Mouse (Mus musculus) limb, embryonic 11.5 days (tissue): ENCODE measurements around the gene Nans. TPM values are rescaled to one million over a fixed set of nuclear protein-coding genes. Genes with fewer than 3 reads are reported as not detected.
A peak's percentile ranks its signal among the peaks of the same experiment; 100 is the strongest.

Experiments
- ATAC-seq: fragments of 200-750 bp; cut with Nextera tagmentation; 2 replicates; pipeline ENCODE4 v1.8.0; 2017; ENCODE audit warnings: low read depth; ENCODE audit not compliant: insufficient number of reproducible peaks, low FRiP score, low TSS enrichment
- DNase-seq: peaks from one replicate; pipeline ENCODE4 v3.0.0-alpha.2; 2015; ENCODE audit warnings: low spot score
- H3K27ac ChIP-seq: fragments of 300-500 bp; sonication (generic); replicated peaks from 2 replicates; pipeline ENCODE4 v1.5.1; 2014; ENCODE audit warnings: low read depth, mild to moderate bottlenecking, low read length
- H3K27me3 ChIP-seq: fragments of 300-500 bp; sonication (generic); 2 replicates; pipeline ENCODE4 v1.6.1; 2014; ENCODE audit warnings: mild to moderate bottlenecking, low read length, mixed read lengths; ENCODE audit not compliant: control insufficient read depth, insufficient read depth
- H3K36me3 ChIP-seq: fragments of 300-500 bp; sonication (generic); 2 replicates; pipeline ENCODE4 v1.6.1; 2014; ENCODE audit warnings: mild to moderate bottlenecking, low read length, moderate library complexity, mixed read lengths; ENCODE audit not compliant: control insufficient read depth, insufficient read depth
- H3K4me1 ChIP-seq: fragments of 300-500 bp; sonication (generic); 2 replicates; pipeline ENCODE4 v1.6.1; 2014; ENCODE audit warnings: low read length, mixed read lengths; ENCODE audit not compliant: control insufficient read depth, insufficient read depth
- H3K4me2 ChIP-seq: fragments of 300-500 bp; sonication (generic); 2 replicates; pipeline ENCODE4 v1.6.1; 2014; ENCODE audit warnings: low read depth, mild to moderate bottlenecking, moderate library complexity; ENCODE audit not compliant: severe bottlenecking
- H3K4me3 ChIP-seq: fragments of 300-500 bp; sonication (generic); 2 replicates; pipeline ENCODE4 v1.5.1; 2014; ENCODE audit warnings: low read depth, low read length
- H3K9ac ChIP-seq: fragments of 300-500 bp; sonication (generic); 2 replicates; pipeline ENCODE4 v1.6.1; 2014; ENCODE audit warnings: mild to moderate bottlenecking, low read length
- H3K9me3 ChIP-seq: fragments of 300-500 bp; sonication (generic); 2 replicates; pipeline ENCODE4 v1.6.1; 2016; ENCODE audit warnings: low read length; ENCODE audit not compliant: control insufficient read depth
- WGBS: fragments of 180-500 bp; shearing (Covaris S2); extraction: QIAGEN DNeasy Blood & Tissue Kit; methylation state at CpG from one replicate; pipeline ENCODE4 v1.1.7; 2014; 5-methylcytosine and 5-hydroxymethylcytosine counted together
- polyA plus RNA-seq: library from polyadenylated mRNA; unstranded; fragments of >200 nt; fragmentation: Nextera tagmentation; extraction: Ambion mirVana; gene quantifications from 2 replicates; pipeline ENCODE4 v1.2.1, GENCODE M21; 2014

Gene Nans
- polyA plus RNA-seq, 1 experiment from 2014 or later: 98.0 TPM

- Histone ChIP-seq H3K36me3 (no peaks in the 10 kb centered on the region), H3K9me3 (no peaks in the 10 kb centered on the region), H3K9ac (no peak overlapping the region), H3K4me2 (peak overlapping the region; percentile 36; the same call in 1 of the 2 replicates), H3K27me3 (peaks cover 17% of the 10 kb centered on the region), H3K4me1 (0 out of 2 replicates have a peak, but pooled peaks cover 2% of the 10 kb centered on the region), H3K27ac (no peak overlapping the region), H3K4me3 (no peak overlapping the region; the same call in 1 of the 2 replicates)
- DNase-seq (peak; percentile 85), ATAC-seq (no peak)
- WGBS: 11% methylated on average over 16 of the region's 16 CpGs
Observed at GRCm38 (mm10) chr4:46507736-46508460, 18.9 kb downstream of the Nans start.

- DNase-seq (no peak), ATAC-seq (no peak)
- Histone ChIP-seq H3K36me3 (no peaks in the 10 kb centered on the region), H3K4me2 (no peak overlapping the region), H3K9ac (no peak overlapping the region), H3K27ac (no peak overlapping the region), H3K27me3 (no peaks in the 10 kb centered on the region), H3K4me1 (0 out of 2 replicates have a peak, but pooled peaks cover 2% of the 10 kb centered on the region), H3K9me3 (no peaks in the 10 kb centered on the region), H3K4me3 (no peak overlapping the region)
- 74% methylated on average over 2 of the region's 2 CpGs for WGBS
Observed at GRCm38 (mm10) chr4:46520491-46520890, 31.4 kb downstream of the Nans start.

GRCm38 (mm10) chr4:46521457-46521856, 32.4 kb downstream of the Nans start:
- Histone ChIP-seq H3K4me2 (no peak overlapping the region), H3K27ac (no peak overlapping the region), H3K9ac (no peak overlapping the region), H3K4me1 (0 out of 2 replicates have a peak, but pooled peaks cover 2% of the 10 kb centered on the region), H3K27me3 (no peaks in the 10 kb centered on the region), H3K4me3 (no peak overlapping the region), H3K36me3 (no peaks in the 10 kb centered on the region), H3K9me3 (no peaks in the 10 kb centered on the region)
- no peak for DNase-seq
- WGBS: 85% methylated on average over 10 of the region's 10 CpGs
- ATAC-seq: no peak

- no peak for ATAC-seq
- DNase-seq: no peak
- H3K27ac ChIP-seq: no peak overlapping the region
- no peaks in the 10 kb centered on the region for H3K36me3 ChIP-seq
- H3K9ac ChIP-seq: no peak overlapping the region
- H3K4me3 ChIP-seq: no peak overlapping the region
- 0 out of 2 replicates have a peak, but pooled peaks cover 2% of the 10 kb centered on the region for H3K4me1 ChIP-seq
- no peak overlapping the region for H3K4me2 ChIP-seq
- 86% methylated on average over 4 of the region's 4 CpGs for WGBS
- no peaks in the 10 kb centered on the region for H3K27me3 ChIP-seq
- H3K9me3 ChIP-seq: no peaks in the 10 kb centered on the region
Observed at GRCm38 (mm10) chr4:46523324-46523723, 34.3 kb downstream of the Nans start.

GRCm38 (mm10) chr4:46526226-46526625, 37.2 kb downstream of the Nans start:
- no peak overlapping the region for H3K4me3 ChIP-seq
- no peak overlapping the region for H3K9ac ChIP-seq
- DNase-seq: no peak
- no peak for ATAC-seq
- no peaks in the 10 kb centered on the region for H3K9me3 ChIP-seq
- no peaks in the 10 kb centered on the region for H3K4me1 ChIP-seq
- 88% methylated on average over 3 of the region's 3 CpGs for WGBS
- no peak overlapping the region for H3K4me2 ChIP-seq
- H3K36me3 ChIP-seq: no peaks in the 10 kb centered on the region
- no peak overlapping the region for H3K27ac ChIP-seq
- H3K27me3 ChIP-seq: no peaks in the 10 kb centered on the region

GRCm38 (mm10) chr4:46526798-46527557, 37.9 kb downstream of the Nans start:
- Histone ChIP-seq H3K36me3 (no peaks in the 10 kb centered on the region), H3K4me1 (no peaks in the 10 kb centered on the region), H3K4me2 (peak overlapping the region; percentile 41), H3K27ac (no peak overlapping the region), H3K27me3 (no peaks in the 10 kb centered on the region), H3K4me3 (no peak overlapping the region), H3K9me3 (no peaks in the 10 kb centered on the region), H3K9ac (no peak overlapping the region)
- DNase-seq: no peak
- ATAC-seq: no peak
- WGBS: 28% methylated on average over 17 of the region's 17 CpGs

- WGBS: 3% methylated on average over 7 of the region's 7 CpGs
- no peak overlapping the region for H3K9ac ChIP-seq
Observed at GRCm38 (mm10) chr4:46527558-46527926, 38.5 kb downstream of the Nans start.

GRCm38 (mm10) chr4:46529722-46530121, 40.7 kb downstream of the Nans start:
- H3K27me3 ChIP-seq: peaks cover 11% of the 10 kb centered on the region
- H3K9me3 ChIP-seq: no peaks in the 10 kb centered on the region
- DNase-seq (no peak), ATAC-seq (no peak)
- H3K27ac ChIP-seq: no peak overlapping the region
- H3K9ac ChIP-seq: no peak overlapping the region
- H3K4me3 ChIP-seq: no peak overlapping the region
- no peaks in the 10 kb centered on the region for H3K4me1 ChIP-seq
- no peak overlapping the region for H3K4me2 ChIP-seq
- H3K36me3 ChIP-seq: no peaks in the 10 kb centered on the region
- WGBS: 39% methylated on average over 7 of the region's 7 CpGs

More at GRCm38 (mm10) chr4:46527558-46527926, 38.5 kb downstream of the Nans start:
- Histone ChIP-seq H3K36me3 (no peaks in the 10 kb centered on the region), H3K4me2 (peak overlapping the region; percentile 41), H3K4me3 (no peak overlapping the region; the same call in 1 of the 2 replicates), H3K4me1 (no peaks in the 10 kb centered on the region), H3K9me3 (no peaks in the 10 kb centered on the region), H3K27ac (no peak overlapping the region), H3K27me3 (no peaks in the 10 kb centered on the region)
- DNase-seq (no peak), ATAC-seq (no peak)
